Mouse (Mus musculus): ENCODE data around the gene Lcp1.

DNA sequence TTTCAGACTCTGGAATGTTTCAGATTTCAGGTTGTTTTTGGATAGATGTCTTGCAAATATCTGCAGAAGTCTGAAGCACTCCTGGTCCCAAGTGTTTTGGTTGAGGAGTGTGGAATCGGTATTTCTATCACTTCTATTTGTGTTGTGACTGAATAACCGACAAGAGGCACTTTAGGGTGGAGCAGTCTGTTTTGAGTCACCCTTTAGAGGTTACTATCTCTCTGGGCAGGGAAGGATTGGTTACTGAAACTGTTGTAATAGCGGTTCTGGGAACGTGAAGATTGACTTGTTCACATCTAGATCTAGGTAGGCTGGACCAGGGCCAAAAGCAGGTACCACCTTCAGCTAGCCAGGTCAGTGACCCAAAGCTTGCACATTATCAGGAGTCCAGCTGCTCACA lies 51.5 kb downstream of the Lcp1 start:
- TF ChIP-seq CTCF (IDR thresholded peaks at IDR 0.05; ENCODE audit: extremely low read depth, insufficient read depth, low read length) (no peak), POLR2A (IDR thresholded peaks at IDR 0.05; ENCODE audit: extremely low read depth, insufficient read depth, low read length) (no peak)

Data from cortical plate, adult 2 months (tissue).